Mouse (Mus musculus): ENCODE results near the gene Ttll7. TPM values are rescaled to one million over a fixed set of nuclear protein-coding genes. Genes with fewer than 3 reads are reported as not detected.
A peak's percentile ranks its signal among the peaks of the same experiment; 100 is the strongest.

Gene Ttll7
- polyA plus RNA-seq, 1 experiment: not detected

DNA sequence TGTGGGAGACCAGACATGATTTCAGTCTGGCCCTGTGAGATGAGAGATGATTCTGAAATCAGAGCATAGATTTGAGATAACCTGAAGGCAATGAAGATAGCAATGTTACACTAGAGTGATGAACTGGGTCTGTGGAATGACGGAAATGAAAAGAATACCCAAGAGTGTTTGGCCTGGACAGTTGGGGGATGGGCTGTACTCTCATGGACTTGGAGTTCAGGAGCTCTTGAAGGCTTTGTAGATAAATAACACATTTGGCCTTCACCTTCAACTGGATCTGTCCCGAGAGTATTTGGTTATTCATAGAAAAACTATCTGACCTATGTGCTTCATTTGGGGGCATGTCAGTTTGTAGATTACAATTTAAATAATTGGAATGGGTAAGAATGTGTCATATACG is 53.4 kb downstream of the Ttll7 start:
- Histone ChIP-seq H3K4me3 (ENCODE audit: insufficient read depth, low read length) (no peak overlapping the region), H3K4me1 (ENCODE audit: control insufficient read depth, insufficient read depth, low read length) (no peaks in the 10 kb centered on the region), H3K27ac (ENCODE audit: insufficient read depth, low read depth, low read length) (no peak overlapping the region)
- TF ChIP-seq POLR2A (IDR thresholded peaks at IDR 0.05; ENCODE audit: borderline replicate concordance, low read depth, low read length) (no peak), CTCF (IDR thresholded peaks at IDR 0.05; ENCODE audit: low read depth, low read length) (no peak)

DNA sequence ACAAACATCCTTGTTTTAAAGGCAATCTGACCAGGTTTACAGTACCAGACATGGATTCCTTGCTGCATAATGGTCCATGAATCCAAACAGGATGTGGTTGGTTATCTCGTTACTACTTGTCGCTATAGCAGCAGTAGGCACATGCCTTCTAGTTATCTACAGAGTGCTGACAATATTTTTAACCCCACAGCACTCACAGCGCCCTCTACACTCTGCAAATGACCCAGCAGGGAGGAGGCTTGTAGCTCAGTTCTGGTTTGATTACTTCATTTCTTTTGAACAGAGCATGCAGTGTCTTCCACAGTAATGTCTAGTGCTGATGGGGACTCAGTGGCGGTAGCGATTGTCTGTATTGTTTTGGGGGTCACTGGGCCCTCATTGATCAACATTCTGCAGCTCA is 56.8 kb downstream of the Ttll7 start:
- Histone ChIP-seq H3K4me1 (ENCODE audit: control insufficient read depth, insufficient read depth, low read length) (no peaks in the 10 kb centered on the region), H3K4me3 (ENCODE audit: insufficient read depth, low read length) (no peak overlapping the region), H3K27ac (ENCODE audit: insufficient read depth, low read depth, low read length) (no peak overlapping the region)
- TF ChIP-seq POLR2A (IDR thresholded peaks at IDR 0.05; ENCODE audit: borderline replicate concordance, low read depth, low read length) (no peak), CTCF (IDR thresholded peaks at IDR 0.05; ENCODE audit: low read depth, low read length) (no peak)

DNA sequence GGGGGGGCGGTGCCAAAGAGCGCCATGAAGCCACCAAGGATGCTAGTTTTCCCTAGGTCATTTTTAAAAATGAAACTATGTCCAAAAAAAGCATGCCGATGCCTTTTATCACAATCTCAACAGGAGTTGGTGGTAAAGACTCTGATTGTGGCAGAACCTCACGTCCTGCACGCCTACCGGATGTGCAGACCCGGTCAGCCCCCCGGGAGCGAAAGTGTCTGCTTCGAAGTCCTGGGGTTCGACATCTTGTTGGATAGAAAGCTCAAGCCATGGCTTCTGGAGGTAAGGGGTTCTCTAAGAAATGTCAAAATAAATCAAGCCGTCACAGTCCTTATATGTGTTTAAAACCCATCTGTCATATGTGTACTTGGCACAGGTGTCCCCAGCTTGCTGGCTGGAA is 60.9 kb downstream of the Ttll7 start:
- no peak overlapping the region for H3K27ac ChIP-seq (ENCODE audit: insufficient read depth, low read depth, low read length)

DNA sequence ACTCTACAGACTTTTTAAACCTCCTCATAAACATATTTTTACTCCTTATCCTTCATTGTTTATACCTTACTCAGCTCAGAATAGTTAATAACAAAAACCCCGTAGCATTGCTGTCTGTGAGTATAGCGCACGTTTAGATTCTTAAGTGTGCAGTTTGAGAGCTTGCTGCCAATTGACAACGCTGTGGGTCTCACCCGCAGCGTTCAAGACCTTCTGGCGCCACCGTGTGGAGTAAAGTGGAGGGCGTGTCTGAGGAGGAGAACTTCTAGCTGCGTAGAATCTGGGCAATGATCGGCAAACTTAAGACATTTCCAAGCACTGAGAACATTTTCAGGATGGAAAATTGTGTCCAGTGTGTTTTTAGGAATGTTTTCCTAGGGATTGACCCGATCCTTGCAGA is 62.6 kb downstream of the Ttll7 start:
- peak; percentile 85 for TF ChIP-seq CTCF (IDR thresholded peaks at IDR 0.05; ENCODE audit: low read depth, low read length)
- TF ChIP-seq POLR2A (IDR thresholded peaks at IDR 0.05; ENCODE audit: borderline replicate concordance, low read depth, low read length): no peak
- no peak overlapping the region for H3K4me3 ChIP-seq (ENCODE audit: insufficient read depth, low read length)
- no peak overlapping the region for H3K27ac ChIP-seq (ENCODE audit: insufficient read depth, low read depth, low read length)
- H3K4me1 ChIP-seq (ENCODE audit: control insufficient read depth, insufficient read depth, low read length): no peaks in the 10 kb centered on the region

More for the DNA sequence above, 60.9 kb downstream of the Ttll7 start:
- Histone ChIP-seq H3K4me1 (ENCODE audit: control insufficient read depth, insufficient read depth, low read length) (no peaks in the 10 kb centered on the region), H3K4me3 (ENCODE audit: insufficient read depth, low read length) (no peak overlapping the region)
- no peak for TF ChIP-seq POLR2A (IDR thresholded peaks at IDR 0.05; ENCODE audit: borderline replicate concordance, low read depth, low read length)
- no peak for TF ChIP-seq CTCF (IDR thresholded peaks at IDR 0.05; ENCODE audit: low read depth, low read length)

DNA sequence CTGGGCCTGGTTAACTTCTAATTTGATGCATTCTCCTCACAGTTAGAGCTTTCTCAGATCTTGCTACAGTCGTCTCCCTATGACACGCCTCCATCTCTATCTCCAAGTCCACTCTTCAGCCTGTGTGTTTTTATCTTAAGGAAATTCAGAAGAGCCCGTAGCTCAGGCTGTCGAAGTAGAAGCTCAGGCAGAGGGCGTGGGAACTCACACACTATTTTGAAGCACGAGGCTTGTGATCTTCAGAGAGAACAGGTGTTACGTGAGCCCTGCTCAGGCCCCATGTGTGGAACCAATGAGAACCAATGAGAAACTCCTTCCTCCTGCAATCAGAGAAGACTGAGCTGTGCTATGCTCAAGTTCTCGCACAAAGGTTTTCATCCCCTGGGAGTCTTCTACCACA is 65.7 kb downstream of the Ttll7 start:
- Histone ChIP-seq H3K4me3 (ENCODE audit: insufficient read depth, low read length) (no peak overlapping the region), H3K4me1 (ENCODE audit: control insufficient read depth, insufficient read depth, low read length) (no peaks in the 10 kb centered on the region), H3K27ac (ENCODE audit: insufficient read depth, low read depth, low read length) (no peak overlapping the region)
- no peak for TF ChIP-seq POLR2A (IDR thresholded peaks at IDR 0.05; ENCODE audit: borderline replicate concordance, low read depth, low read length)
- no peak for TF ChIP-seq CTCF (IDR thresholded peaks at IDR 0.05; ENCODE audit: low read depth, low read length)

DNA sequence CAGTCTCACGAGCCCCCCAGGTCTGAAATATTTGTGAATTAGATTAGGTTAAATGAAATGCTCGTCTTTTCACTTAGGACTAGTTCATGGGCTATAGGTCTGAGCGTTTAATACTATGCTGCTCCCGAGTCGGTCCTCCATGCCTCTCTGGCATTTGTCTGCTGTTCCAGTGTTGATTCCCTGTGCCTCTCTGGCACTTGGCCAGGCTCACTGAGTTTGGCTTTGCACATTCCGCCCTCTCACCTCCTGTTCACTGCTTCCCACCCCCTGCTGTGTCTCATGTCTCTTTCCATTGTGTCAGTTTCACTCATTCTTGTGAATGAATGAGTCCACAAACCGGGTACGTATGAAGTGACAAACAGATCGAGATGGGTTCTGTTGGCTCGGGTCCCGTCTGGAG is 66.2 kb downstream of the Ttll7 start:
- Histone ChIP-seq H3K4me3 (ENCODE audit: insufficient read depth, low read length) (no peak overlapping the region), H3K27ac (ENCODE audit: insufficient read depth, low read depth, low read length) (no peak overlapping the region), H3K4me1 (ENCODE audit: control insufficient read depth, insufficient read depth, low read length) (no peaks in the 10 kb centered on the region)
- no peak for TF ChIP-seq POLR2A (IDR thresholded peaks at IDR 0.05; ENCODE audit: borderline replicate concordance, low read depth, low read length)
- no peak for TF ChIP-seq CTCF (IDR thresholded peaks at IDR 0.05; ENCODE audit: low read depth, low read length)

DNA sequence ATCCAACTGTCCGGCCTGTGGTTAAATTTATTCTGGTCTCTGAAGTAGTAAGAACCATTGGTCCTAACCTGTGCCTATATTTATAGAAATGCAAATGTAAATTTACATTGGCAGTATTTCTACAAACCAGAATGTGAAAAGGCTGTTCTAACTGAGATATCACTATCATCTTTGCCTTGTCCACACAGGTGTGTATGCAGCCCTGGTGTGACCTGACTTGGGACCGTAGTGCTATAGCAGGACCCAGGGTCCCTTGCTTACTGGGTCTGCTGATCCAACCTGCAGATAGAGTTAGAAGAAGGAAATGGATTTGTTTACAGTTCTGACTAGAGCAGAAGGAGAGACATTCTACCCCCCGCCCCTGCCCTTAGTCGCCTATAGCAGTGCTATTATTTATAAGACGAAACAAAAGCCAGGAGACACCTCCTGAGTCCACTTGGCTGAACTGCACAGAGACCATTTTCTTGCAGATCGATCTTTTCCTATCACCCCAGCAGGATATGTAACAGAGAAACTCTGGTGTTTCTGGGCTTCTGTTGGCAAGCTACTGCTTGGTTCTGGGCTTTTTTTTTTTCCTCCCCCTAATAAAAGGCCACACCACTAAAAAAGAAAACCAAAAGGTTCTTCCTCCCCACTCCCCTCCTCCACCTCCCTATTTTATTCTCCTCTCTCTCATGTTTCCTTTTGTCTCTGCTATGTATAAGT is 75.3 kb downstream of the Ttll7 start:
- TF ChIP-seq CTCF (IDR thresholded peaks at IDR 0.05; ENCODE audit: low read depth, low read length) (no peak), POLR2A (IDR thresholded peaks at IDR 0.05; ENCODE audit: borderline replicate concordance, low read depth, low read length) (no peak)
- Histone ChIP-seq H3K27ac (ENCODE audit: insufficient read depth, low read depth, low read length) (no peak overlapping the region), H3K4me3 (ENCODE audit: insufficient read depth, low read length) (no peak overlapping the region), H3K4me1 (ENCODE audit: control insufficient read depth, insufficient read depth, low read length) (no peaks in the 10 kb centered on the region)

DNA sequence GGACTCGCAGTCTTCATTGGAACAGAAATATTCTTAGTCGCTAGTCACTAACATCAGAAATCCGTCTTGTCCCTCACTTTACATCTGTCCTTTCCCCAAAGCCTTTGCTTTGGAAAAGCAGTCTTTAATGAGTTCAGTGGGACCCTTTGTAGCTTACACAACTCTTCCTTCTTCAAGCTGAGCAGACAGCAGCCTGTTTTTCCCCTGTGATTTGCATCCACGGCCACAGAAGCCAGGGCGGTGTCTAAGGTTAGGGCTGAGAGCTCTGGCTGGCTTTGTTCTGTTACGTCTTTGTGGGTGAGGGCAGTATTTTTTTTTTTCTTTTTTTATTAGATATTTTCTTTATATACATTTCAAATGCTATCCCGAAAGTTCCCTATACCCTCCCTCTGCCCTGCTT is 76.0 kb downstream of the Ttll7 start:
- TF ChIP-seq CTCF (IDR thresholded peaks at IDR 0.05; ENCODE audit: low read depth, low read length): no peak
- no peak for TF ChIP-seq POLR2A (IDR thresholded peaks at IDR 0.05; ENCODE audit: borderline replicate concordance, low read depth, low read length)
- H3K4me3 ChIP-seq (ENCODE audit: insufficient read depth, low read length): no peak overlapping the region
- no peaks in the 10 kb centered on the region for H3K4me1 ChIP-seq (ENCODE audit: control insufficient read depth, insufficient read depth, low read length)
- H3K27ac ChIP-seq (ENCODE audit: insufficient read depth, low read depth, low read length): no peak overlapping the region

DNA sequence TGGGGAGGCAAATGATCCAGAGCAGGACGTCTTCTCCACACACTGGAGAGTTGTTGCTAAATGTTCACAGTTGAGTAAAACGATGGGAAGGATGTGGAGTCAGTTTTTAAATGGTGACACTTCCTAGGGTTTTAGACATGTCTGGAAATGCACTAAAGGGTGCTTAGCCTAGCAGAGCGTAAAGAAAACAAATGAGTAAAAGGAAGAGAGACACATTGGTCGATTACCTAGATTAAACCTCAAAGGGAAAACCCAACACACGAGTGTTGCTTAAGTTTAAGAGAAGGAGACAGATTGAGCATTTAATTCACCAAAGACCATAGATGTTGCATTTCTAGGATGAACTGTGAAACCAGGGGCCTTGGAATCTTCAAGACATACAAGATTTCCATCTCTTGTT is 76.8 kb downstream of the Ttll7 start:
- no peaks in the 10 kb centered on the region for H3K4me1 ChIP-seq (ENCODE audit: control insufficient read depth, insufficient read depth, low read length)
- no peak overlapping the region for H3K27ac ChIP-seq (ENCODE audit: insufficient read depth, low read depth, low read length)
- H3K4me3 ChIP-seq (ENCODE audit: insufficient read depth, low read length): no peak overlapping the region
- TF ChIP-seq CTCF (IDR thresholded peaks at IDR 0.05; ENCODE audit: low read depth, low read length) (no peak), POLR2A (IDR thresholded peaks at IDR 0.05; ENCODE audit: borderline replicate concordance, low read depth, low read length) (no peak)

DNA sequence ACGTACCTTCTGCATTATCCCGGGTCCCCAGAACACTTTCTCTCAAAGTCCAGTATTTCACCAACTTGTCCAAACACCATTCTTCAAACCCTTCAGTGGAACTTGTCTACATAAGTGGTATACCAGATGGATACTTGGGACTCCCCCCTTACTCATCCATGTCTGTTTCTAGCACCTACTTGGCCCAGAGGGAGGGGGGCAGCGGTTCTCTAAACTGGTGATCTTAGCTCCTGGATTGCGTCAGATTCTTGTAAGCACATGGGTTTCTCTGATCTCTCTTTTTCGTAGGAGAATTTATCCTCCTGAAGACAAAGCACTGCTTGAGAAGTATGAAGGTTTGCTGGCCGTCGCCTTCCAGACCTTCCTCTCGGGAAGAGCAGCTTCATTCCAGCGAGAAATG is 79.0 kb downstream of the Ttll7 start:
- Histone ChIP-seq H3K4me1 (ENCODE audit: control insufficient read depth, insufficient read depth, low read length) (no peaks in the 10 kb centered on the region), H3K4me3 (ENCODE audit: insufficient read depth, low read length) (no peak overlapping the region), H3K27ac (ENCODE audit: insufficient read depth, low read depth, low read length) (no peak overlapping the region)
- TF ChIP-seq POLR2A (IDR thresholded peaks at IDR 0.05; ENCODE audit: borderline replicate concordance, low read depth, low read length) (no peak), CTCF (IDR thresholded peaks at IDR 0.05; ENCODE audit: low read depth, low read length) (no peak)
